ENCODE assay signal across 29 mouse cellular contexts in the genomic region with DNA sequence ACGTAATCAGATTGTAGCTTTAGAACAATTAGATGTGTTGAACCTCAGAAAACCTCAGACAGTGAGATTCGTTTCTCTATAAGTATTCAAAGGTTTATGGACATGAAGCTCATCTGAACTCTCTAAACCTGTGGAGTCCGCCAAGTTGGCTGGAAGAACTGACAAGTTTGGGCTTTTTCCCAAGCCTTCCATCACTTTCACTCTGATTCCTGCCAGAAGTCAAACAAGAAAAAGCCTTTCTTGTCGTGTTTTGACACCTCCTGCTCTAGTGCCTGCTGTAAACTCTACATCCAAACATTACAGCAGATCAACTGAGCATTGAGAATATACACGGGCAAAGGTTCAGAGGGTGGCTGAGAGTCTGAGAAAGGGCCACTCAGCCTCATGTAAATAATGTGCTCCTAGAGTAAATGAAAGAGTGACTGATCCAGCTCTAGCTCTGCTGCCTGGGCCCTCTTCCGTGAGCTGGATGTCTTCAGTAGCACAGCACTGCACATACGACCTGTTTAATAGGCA.
DNase-seq lines count a peak whose midpoint lies in the region; ATAC-seq and TF ChIP-seq lines count a peak whose summit lies in the region.
"Had no signal": no experiment of that assay in that cellular context is flagged by ENCODE, and none has a peak within 500 bp of the region (broad histone marks: within the 10 kb centered on the region; RNA-seq: fewer than 3 reads in every experiment).

No protein-coding gene starts in this region.

- DNase-seq in limb, embryonic 10.5 days (ENCODE audit: low spot score), result no peak
- peak; percentile 6 for DNase-seq in NIH3T3 (ENCODE audit: low read depth)
- DNase-seq in limb, embryonic 14.5 days (ENCODE audit: low spot score), result peak; percentile 49
- DNase-seq in urinary bladder, postnatal 14 days (ENCODE audit: low spot score), result no peak
- DNase-seq in hindbrain, postnatal 0 days (ENCODE audit: low spot score), result no peak
- DNase-seq: adrenal gland, postnatal 25 days; cerebellum, adult 2 months; cerebellum, postnatal 25 days; gastrocnemius, postnatal 25 days; heart, adult 18-20 months; heart, postnatal 4 days; kidney, adult 9 months; kidney, postnatal 14 days; layer of hippocampus, adult 9-11 months; liver, embryonic 13.5 days; right cerebral cortex, postnatal 4 days; thymus, adult 18-20 months; thymus, postnatal 25 days had no signal

- H3K27me3 ChIP-seq in forebrain, embryonic 16.5 days (replicated peaks; ENCODE audit: control insufficient read depth, insufficient read depth, low read length), result no peaks in the 10 kb centered on the region
- no peaks in the 10 kb centered on the region for H3K27me3 ChIP-seq in forebrain, embryonic 15.5 days
- H3K27me3 ChIP-seq in limb, embryonic 13.5 days, result no peaks in the 10 kb centered on the region
- no peaks in the 10 kb centered on the region for H3K27me3 ChIP-seq in limb, embryonic 10.5 days (ENCODE audit: low read depth, poor library complexity, severe bottlenecking)
- H3K27me3 ChIP-seq in limb, embryonic 14.5 days (ENCODE audit: control insufficient read depth, insufficient read depth, low read length), result no peaks in the 10 kb centered on the region
- no peaks in the 10 kb centered on the region for H3K27me3 ChIP-seq in hindbrain, postnatal 0 days (ENCODE audit: insufficient read depth, low read length)
- H3K27me3 ChIP-seq: heart, embryonic 15.5 days; hindbrain, embryonic 13.5 days; liver, embryonic 13.5 days; megakaryocyte, embryonic 14.5 days; midbrain, embryonic 12.5 days; neural tube, embryonic 12.5 days had no signal

- no peak overlapping the region for H3K4me3 ChIP-seq in forebrain, embryonic 16.5 days (replicated peaks; ENCODE audit: low read length)
- no peak overlapping the region for H3K4me3 ChIP-seq in forebrain, embryonic 15.5 days
- no peak overlapping the region for H3K4me3 ChIP-seq in limb, embryonic 13.5 days
- H3K4me3 ChIP-seq in limb, embryonic 10.5 days, result no peak overlapping the region
- no peak overlapping the region for H3K4me3 ChIP-seq in limb, embryonic 14.5 days (replicated peaks; ENCODE audit: low read length)
- no peak overlapping the region for H3K4me3 ChIP-seq in hindbrain, postnatal 0 days (ENCODE audit: low read length)
- H3K4me3 ChIP-seq: heart, embryonic 15.5 days; hindbrain, embryonic 13.5 days; liver, embryonic 13.5 days; megakaryocyte, embryonic 14.5 days; midbrain, embryonic 12.5 days; myocyte; neural tube, embryonic 12.5 days had no signal

- no peaks in the 10 kb centered on the region for H3K36me3 ChIP-seq in forebrain, embryonic 16.5 days (ENCODE audit: control insufficient read depth, insufficient read depth)
- no peaks in the 10 kb centered on the region for H3K36me3 ChIP-seq in forebrain, embryonic 15.5 days
- H3K36me3 ChIP-seq in limb, embryonic 13.5 days, result no peaks in the 10 kb centered on the region
- no peaks in the 10 kb centered on the region for H3K36me3 ChIP-seq in limb, embryonic 10.5 days
- H3K36me3 ChIP-seq in limb, embryonic 14.5 days (ENCODE audit: control insufficient read depth, insufficient read depth, low read length), result no peaks in the 10 kb centered on the region
- no peaks in the 10 kb centered on the region for H3K36me3 ChIP-seq in hindbrain, postnatal 0 days (ENCODE audit: insufficient read depth, low read length)
- H3K36me3 ChIP-seq: heart, embryonic 15.5 days; hindbrain, embryonic 13.5 days; liver, embryonic 13.5 days; midbrain, embryonic 12.5 days; neural tube, embryonic 12.5 days had no signal

- 49% methylated on average over 7 of the region's 7 CpGs for WGBS in forebrain, embryonic 16.5 days
- 62% methylated on average over 7 of the region's 7 CpGs for WGBS in forebrain, embryonic 15.5 days
- WGBS in limb, embryonic 13.5 days, result 64% methylated on average over 7 of the region's 7 CpGs
- 80% methylated on average over 7 of the region's 7 CpGs for WGBS in limb, embryonic 10.5 days
- WGBS in limb, embryonic 14.5 days, result 64% methylated on average over 7 of the region's 7 CpGs
- WGBS in hindbrain, postnatal 0 days, result 72% methylated on average over 7 of the region's 7 CpGs

- 0 out of 2 replicates have a peak, but pooled peaks cover 3% of the 10 kb centered on the region for H3K4me1 ChIP-seq in forebrain, embryonic 16.5 days (replicated peaks; ENCODE audit: control insufficient read depth, insufficient read depth, low read length)
- H3K4me1 ChIP-seq in forebrain, embryonic 15.5 days, result peaks cover 5% of the 10 kb centered on the region; the same call in 1 of the 2 replicates
- no peaks in the 10 kb centered on the region for H3K4me1 ChIP-seq in limb, embryonic 13.5 days
- peaks cover 8% of the 10 kb centered on the region for H3K4me1 ChIP-seq in limb, embryonic 10.5 days
- H3K4me1 ChIP-seq in limb, embryonic 14.5 days (ENCODE audit: control insufficient read depth, insufficient read depth, low read length), result no peaks in the 10 kb centered on the region
- no peaks in the 10 kb centered on the region for H3K4me1 ChIP-seq in hindbrain, postnatal 0 days (ENCODE audit: insufficient read depth, low read length)
- H3K4me1 ChIP-seq: heart, embryonic 15.5 days; hindbrain, embryonic 13.5 days; liver, embryonic 13.5 days; megakaryocyte, embryonic 14.5 days; midbrain, embryonic 12.5 days; neural tube, embryonic 12.5 days had no signal

- no peak overlapping the region for H3K4me2 ChIP-seq in forebrain, embryonic 16.5 days (ENCODE audit: low read length)
- H3K4me2 ChIP-seq in forebrain, embryonic 15.5 days (replicated peaks), result no peak overlapping the region
- no peak overlapping the region for H3K4me2 ChIP-seq in limb, embryonic 13.5 days (replicated peaks)
- no peak overlapping the region for H3K4me2 ChIP-seq in limb, embryonic 14.5 days (replicated peaks; ENCODE audit: low read depth, low read length, severe bottlenecking)
- H3K4me2 ChIP-seq in hindbrain, postnatal 0 days (ENCODE audit: low read depth, low read length), result no peak overlapping the region
- H3K4me2 ChIP-seq: heart, embryonic 15.5 days; hindbrain, embryonic 13.5 days; liver, embryonic 13.5 days; midbrain, embryonic 12.5 days; neural tube, embryonic 12.5 days had no signal

- no peak overlapping the region for H3K27ac ChIP-seq in forebrain, embryonic 16.5 days (ENCODE audit: low read length)
- no peak overlapping the region for H3K27ac ChIP-seq in forebrain, embryonic 15.5 days (replicated peaks)
- no peak overlapping the region for H3K27ac ChIP-seq in limb, embryonic 13.5 days
- no peak overlapping the region for H3K27ac ChIP-seq in limb, embryonic 10.5 days
- H3K27ac ChIP-seq in limb, embryonic 14.5 days (replicated peaks; ENCODE audit: low read depth, low read length), result no peak overlapping the region
- H3K27ac ChIP-seq in hindbrain, postnatal 0 days, result no peak overlapping the region
- H3K27ac ChIP-seq: heart, embryonic 15.5 days; hindbrain, embryonic 13.5 days; liver, embryonic 13.5 days; midbrain, embryonic 12.5 days; neural tube, embryonic 12.5 days; stomach, postnatal 0 days had no signal

- no peak for TF ChIP-seq POLR2A in limb, embryonic 14.5 days (IDR thresholded peaks at IDR 0.05; ENCODE audit: borderline replicate concordance, extremely low read depth, insufficient read depth, insufficient read length)

- no peak for TF ChIP-seq CTCF in hindbrain, postnatal 0 days (IDR thresholded peaks at IDR 0.05; ENCODE audit: low read depth)

- ATAC-seq in forebrain, embryonic 16.5 days, result peak; percentile 40
- ATAC-seq in forebrain, embryonic 15.5 days (replicated peaks), result no peak
- ATAC-seq in limb, embryonic 13.5 days (ENCODE audit: low FRiP score, low read depth), result peak; percentile 24; the same call in 1 of the 2 replicates
- ATAC-seq in limb, embryonic 14.5 days (ENCODE audit: low FRiP score, low read depth), result no peak
- no peak for ATAC-seq in hindbrain, postnatal 0 days
- ATAC-seq: intestine, postnatal 0 days had no signal

- no peak overlapping the region for H3K9ac ChIP-seq in forebrain, embryonic 16.5 days (replicated peaks; ENCODE audit: low read depth, low read length)
- H3K9ac ChIP-seq in forebrain, embryonic 15.5 days (replicated peaks), result no peak overlapping the region
- H3K9ac ChIP-seq in limb, embryonic 13.5 days, result no peak overlapping the region
- no peak overlapping the region for H3K9ac ChIP-seq in limb, embryonic 14.5 days (ENCODE audit: low read depth, low read length, severe bottlenecking)
- H3K9ac ChIP-seq in hindbrain, postnatal 0 days (replicated peaks; ENCODE audit: low read length), result no peak overlapping the region
- H3K9ac ChIP-seq: heart, embryonic 15.5 days; hindbrain, embryonic 13.5 days; liver, embryonic 13.5 days; midbrain, embryonic 12.5 days; neural tube, embryonic 12.5 days had no signal

- H3K9me3 ChIP-seq in forebrain, embryonic 16.5 days (ENCODE audit: control insufficient read depth, low read length), result no peaks in the 10 kb centered on the region
- H3K9me3 ChIP-seq in forebrain, embryonic 15.5 days, result no peaks in the 10 kb centered on the region
- H3K9me3 ChIP-seq in limb, embryonic 13.5 days, result no peaks in the 10 kb centered on the region
- H3K9me3 ChIP-seq in limb, embryonic 10.5 days (replicated peaks), result no peaks in the 10 kb centered on the region
- no peaks in the 10 kb centered on the region for H3K9me3 ChIP-seq in limb, embryonic 14.5 days (ENCODE audit: control insufficient read depth, low read length)
- no peaks in the 10 kb centered on the region for H3K9me3 ChIP-seq in hindbrain, postnatal 0 days (ENCODE audit: low read length)
- H3K9me3 ChIP-seq: heart, embryonic 15.5 days; hindbrain, embryonic 13.5 days; liver, embryonic 13.5 days; midbrain, embryonic 12.5 days; neural tube, embryonic 12.5 days had no signal

Comparison
In these comparisons a context has a peak if more than half of its experiments do, and no peak if none do; other contexts are left out.
1. ATAC-seq: peak in forebrain, embryonic 16.5 days (single experiment) and limb, embryonic 13.5 days (single experiment); none in forebrain, embryonic 15.5 days (single experiment), limb, embryonic 14.5 days (single experiment) and hindbrain, postnatal 0 days (single experiment).
2. DNase-seq: peak in NIH3T3 (single experiment) and limb, embryonic 14.5 days (single experiment); none in limb, embryonic 10.5 days (single experiment), urinary bladder, postnatal 14 days (single experiment) and hindbrain, postnatal 0 days (single experiment).